Mouse (Mus musculus) mouse embryonic stem cell (cell line): ENCODE measurements at regions not wholly inside any gene's neighbourhood (a gene's known extent, or its start where the extent isn't known, plus 50 kb on each side); places are given as distances from the start of the nearest gene placed in this dataset.

Source experiments
- in situ Hi-C, 2 experiments: fragments of 300-500 bp; cut with MboI; formaldehyde crosslinking; loops; 1 replicate in 1 of 2; 3 replicates in 1 of 2; pipeline ENCODE4 v1.14.3; 2019 to 2020; ENCODE audit warnings: low sequenced_read_pairs in 2 of 2, low pct_unique_long_range_greater_than_20kb in 1 of 2, mixed read lengths in 1 of 2; ENCODE audit not compliant: unreplicated experiment in 1 of 2

DNA sequence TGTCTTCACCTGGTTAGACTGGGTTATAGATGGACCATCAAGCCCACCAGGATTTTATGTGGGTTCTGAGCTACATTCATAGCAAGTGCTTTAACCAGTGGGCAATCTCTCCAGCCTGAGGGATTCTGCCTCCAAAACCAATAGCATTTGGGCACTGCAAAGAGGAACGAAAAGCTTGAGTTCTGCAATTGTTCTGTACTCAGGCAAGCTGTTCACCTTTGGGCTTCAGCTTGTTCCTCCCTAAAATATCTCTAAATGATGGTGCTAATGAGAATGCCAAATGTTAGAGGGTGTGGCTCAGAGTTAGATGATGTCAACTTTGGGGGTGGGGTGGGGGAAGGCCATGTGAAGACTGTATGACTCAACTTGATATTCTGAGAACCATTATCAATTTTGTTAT, 54.8 kb upstream of the Foxk1 start:
- in situ Hi-C loops: no loop called here

DNA sequence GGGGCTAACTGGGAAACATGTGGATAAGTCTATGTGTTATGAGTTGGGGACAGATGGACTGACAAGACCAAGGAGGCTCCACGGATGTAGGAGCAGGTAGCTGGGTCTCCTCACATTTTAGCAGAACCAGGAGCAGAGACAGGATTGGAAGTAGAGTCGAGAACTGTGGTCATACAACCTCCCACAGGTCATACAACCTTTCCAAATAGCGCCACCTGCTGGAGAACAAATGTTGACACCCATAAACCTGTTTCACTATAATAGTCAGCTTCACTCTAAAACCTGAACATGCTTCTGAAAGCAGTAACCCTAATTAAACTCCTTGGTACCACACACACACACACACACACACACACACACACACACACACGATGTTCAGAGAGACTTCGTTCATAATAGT, 50.7 kb upstream of the Foxk1 start:
- in situ Hi-C loops: no loop called here
